In genomic region chr3:26832954-26833353, GRCm38 (mm10) we compare ENCODE assay signal across 12 mouse cellular contexts.
"Had no signal": no experiment of that assay in that cellular context is flagged by ENCODE, and none has a peak within 500 bp of the region (broad histone marks: within the 10 kb centered on the region; RNA-seq: fewer than 3 reads in every experiment).

No protein-coding gene starts in this region.

- H3K4me3 ChIP-seq: left cerebral cortex, adult 2 months; limb, embryonic 12.5 days; liver, embryonic 12.5 days; midbrain, embryonic 10.5 days; myocyte; neural tube, embryonic 15.5 days had no signal

- H3K27me3 ChIP-seq: limb, embryonic 12.5 days; liver, embryonic 12.5 days; neural tube, embryonic 15.5 days had no signal

- H3K36me3 ChIP-seq: limb, embryonic 12.5 days; liver, embryonic 12.5 days; midbrain, embryonic 10.5 days; neural tube, embryonic 15.5 days had no signal

- H3K9ac ChIP-seq: limb, embryonic 12.5 days; liver, embryonic 12.5 days; neural tube, embryonic 15.5 days had no signal

- H3K27ac ChIP-seq: left cerebral cortex, adult 2 months; limb, embryonic 12.5 days; liver, embryonic 12.5 days; midbrain, embryonic 10.5 days; neural tube, embryonic 15.5 days had no signal

- ATAC-seq: liver, embryonic 12.5 days had no signal

- DNase-seq: kidney, postnatal 25 days; lung, postnatal 4 days; midbrain, embryonic 14.5 days; right cerebral cortex, adult 18-20 months; right cerebral cortex, postnatal 25 days; thymus, postnatal 36 days had no signal

- H3K4me1 ChIP-seq: limb, embryonic 12.5 days; liver, embryonic 12.5 days had no signal

- H3K4me2 ChIP-seq: limb, embryonic 12.5 days; liver, embryonic 12.5 days; neural tube, embryonic 15.5 days had no signal

- H3K9me3 ChIP-seq: limb, embryonic 12.5 days; liver, embryonic 12.5 days; midbrain, embryonic 10.5 days; neural tube, embryonic 15.5 days had no signal
